Mouse (Mus musculus): Measurements from ENCODE around the gene Rtraf.
"Not testable (repeated sequence)": the region's sequence is repeated elsewhere in the genome, so short reads cannot be mapped to it uniquely, and the experiment has no call there.

Gene Rtraf

GRCm38 (mm10) chr14:19823321-19824142 lies at the start of gene Rtraf:
Gene Rtraf, minus strand, starts transcription at chr14:19823824.
- peak; percentile 99 for DNase-seq (ENCODE audit: low read depth, low spot score)

- no peak for DNase-seq (ENCODE audit: low read depth, low spot score)
These were observed 43.8 kb upstream of the Rtraf start for GRCm38 (mm10) chr14:19867286-19867935.

DNA sequence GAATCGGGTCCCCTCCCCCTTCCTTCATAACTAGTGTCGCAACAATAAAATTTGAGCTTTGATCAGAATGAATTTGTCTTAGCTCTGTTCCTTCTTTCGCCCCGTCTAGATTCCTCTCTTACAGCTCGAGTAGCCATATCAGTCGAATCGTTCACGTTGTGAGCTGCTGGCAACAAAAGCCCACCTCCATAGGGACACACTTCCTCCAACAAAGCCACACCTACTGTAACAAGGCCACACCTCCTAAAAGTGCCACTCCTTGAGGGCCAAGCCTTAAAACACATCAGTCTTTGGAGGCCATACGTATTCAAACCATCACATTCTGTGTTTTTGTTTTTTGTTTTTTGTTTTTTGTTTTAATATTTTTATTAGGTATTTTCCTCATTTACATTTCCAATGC lies 41.5 kb upstream of the Rtraf start:
- DNase-seq (ENCODE audit: low read depth, low spot score), result not testable (repeated sequence)

DNA sequence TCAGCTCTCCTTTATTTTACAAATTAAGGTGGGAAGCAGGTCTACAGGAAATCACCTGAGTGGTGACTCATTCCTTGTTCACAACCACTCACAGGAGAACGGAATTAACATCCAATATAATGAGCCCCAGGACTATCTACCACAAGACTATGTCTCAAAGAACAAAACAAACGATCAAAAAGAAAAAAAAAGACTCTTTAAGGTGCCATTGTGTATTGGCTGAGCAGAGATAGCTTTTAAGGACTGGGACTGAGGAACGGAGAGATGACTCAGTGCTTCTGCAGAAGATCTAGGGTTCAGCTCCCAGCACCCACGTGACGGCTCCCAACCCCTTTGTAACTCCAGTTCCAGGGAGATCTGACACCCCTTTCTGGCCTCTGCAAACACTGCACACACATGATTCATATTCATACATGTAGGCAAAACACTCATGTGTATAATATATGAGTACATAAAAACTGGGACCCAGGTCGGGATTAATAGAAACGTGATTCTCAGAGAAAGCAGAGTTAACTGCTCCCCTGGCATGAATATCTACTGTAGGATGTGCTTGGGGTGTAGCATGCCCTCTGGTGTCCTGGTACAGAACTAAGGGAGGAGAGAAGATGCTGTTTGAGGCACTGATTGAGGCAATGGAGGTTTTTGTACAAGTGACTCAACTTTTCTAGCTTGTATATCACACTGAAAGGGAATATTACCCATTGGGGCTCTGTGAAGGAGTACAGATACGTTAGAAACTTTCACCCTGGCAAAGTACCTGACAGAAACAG lies 37.9 kb upstream of the Rtraf start:
- DNase-seq (ENCODE audit: low read depth, low spot score), result no peak

DNA sequence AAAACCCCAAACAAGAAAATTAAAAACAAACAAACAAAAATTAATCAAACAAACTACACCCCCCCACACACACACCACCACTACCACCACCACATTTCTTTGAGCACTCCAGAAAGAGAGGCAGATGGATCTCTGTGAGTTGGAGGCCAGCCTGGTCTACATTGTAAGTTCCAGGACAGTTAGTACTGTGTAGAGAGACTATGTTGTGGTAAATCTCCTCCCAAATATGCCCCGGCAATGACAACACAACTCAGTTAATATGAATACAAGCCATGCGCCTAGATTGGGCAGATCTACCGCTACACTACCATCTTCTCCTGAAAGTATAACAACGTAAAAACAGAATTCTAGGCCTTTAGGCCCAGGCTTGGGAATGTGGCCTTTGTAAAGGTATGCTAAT lies 36.7 kb upstream of the Rtraf start:
- DNase-seq (ENCODE audit: low read depth, low spot score), result no peak

- peak; percentile 83 for DNase-seq (ENCODE audit: low read depth, low spot score)
These were observed 35.5 kb upstream of the Rtraf start for GRCm38 (mm10) chr14:19858808-19859776.

GRCm38 (mm10) chr14:19858279-19858678 lies 34.7 kb upstream of the Rtraf start:
- DNase-seq (ENCODE audit: low read depth, low spot score), result no peak

DNA sequence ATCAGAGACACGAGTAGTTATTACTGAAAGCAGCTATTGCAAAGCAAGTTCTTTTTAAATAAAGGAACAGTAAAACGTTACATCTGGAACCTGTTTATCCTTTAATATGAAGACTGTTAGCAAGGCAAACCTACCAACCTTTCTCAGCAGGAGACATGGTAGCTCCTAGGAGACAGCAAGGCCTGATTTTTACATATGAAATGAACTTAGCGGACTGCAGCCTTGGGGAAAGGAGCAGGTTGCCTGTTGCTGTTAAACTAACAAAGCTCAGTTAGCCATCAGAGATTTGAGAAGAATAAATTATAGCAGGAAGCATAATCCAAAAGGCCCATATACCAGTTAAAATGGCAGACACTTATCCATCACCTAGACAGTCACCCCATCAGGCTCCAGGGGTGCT lies 29.8 kb upstream of the Rtraf start:
- no peak for DNase-seq (ENCODE audit: low read depth, low spot score)

DNA sequence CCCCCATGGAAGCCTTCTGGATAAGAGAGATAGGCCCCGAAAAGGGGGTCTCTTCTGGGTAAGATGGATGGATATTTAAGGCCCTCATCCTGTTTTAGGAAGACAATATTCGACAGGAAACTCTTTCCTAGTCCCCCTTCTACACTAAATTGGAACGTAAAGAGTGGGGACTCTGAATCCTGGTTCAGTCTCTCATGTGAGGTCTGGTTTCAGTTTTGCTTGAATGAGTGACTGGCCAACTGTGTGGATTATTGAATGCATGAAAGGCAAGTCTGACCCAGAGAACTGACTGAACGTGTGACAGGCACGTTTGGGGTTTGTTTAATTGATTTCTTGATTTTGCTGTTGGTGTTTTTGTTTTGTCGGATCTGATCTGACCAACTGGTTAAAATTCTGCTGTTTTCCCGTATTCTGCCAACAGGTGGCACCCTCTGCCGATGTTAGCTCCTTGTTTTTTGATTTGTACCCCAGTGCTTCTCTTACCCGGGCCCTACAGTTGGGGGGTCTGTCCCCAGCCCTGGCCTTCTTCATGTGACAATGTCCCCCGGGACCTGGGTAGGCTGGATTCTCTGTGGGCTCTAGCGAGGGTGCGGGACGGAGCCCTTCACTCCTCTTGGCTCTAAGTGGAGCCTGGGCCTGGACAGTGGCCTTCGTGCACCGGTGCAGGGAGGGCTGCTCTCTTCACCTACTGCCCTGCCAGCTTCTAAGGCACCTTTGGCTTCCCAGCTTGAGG lies 16.1 kb upstream of the Rtraf start:
- peak; percentile 76 for DNase-seq (ENCODE audit: low read depth, low spot score)

DNA sequence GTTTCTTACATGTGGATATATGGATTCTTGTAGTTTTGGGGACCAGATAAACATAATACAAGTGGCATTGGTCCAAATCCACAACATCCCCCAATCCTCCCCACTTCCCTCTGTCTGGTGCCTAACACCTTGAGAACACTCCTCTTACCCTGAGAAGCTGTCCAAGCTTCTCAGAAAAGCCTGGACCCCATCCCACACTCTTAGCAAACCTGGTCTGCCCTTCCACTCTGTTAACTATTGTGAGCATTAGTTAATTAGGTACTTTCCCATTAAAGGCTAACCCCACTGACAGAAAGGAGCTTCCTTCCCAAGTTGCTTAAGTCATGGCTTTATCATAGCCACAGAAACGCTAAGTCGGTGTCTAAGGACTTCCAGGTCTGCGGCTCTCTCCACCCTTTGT lies 12.7 kb upstream of the Rtraf start:
- DNase-seq (ENCODE audit: low read depth, low spot score), result no peak

DNA sequence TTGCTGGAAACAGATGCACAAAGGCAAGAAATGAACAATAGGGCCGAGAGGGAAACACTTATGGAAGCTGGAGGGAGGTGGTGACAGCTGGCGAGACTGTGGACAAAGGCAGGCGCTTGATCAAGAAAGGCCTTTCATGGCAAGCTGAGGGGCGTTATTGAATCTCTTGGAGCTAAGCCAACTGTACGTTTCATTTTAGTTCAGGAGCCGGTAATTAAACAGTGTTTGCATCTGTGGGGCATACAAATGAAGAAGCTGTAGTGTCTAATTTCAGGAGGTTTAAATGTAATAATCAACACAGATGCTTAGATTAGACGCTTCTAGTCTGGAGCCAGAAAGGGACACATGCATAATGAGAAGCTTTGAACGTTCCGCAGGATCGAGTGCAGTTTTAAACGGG lies 1.9 kb upstream of the Rtraf start:
- peak; percentile 72 for DNase-seq (ENCODE audit: low read depth, low spot score)

GRCm38 (mm10) chr14:19821686-19822085 lies 1.9 kb downstream of the Rtraf start:
- no peak for DNase-seq (ENCODE audit: low read depth, low spot score)

- peak; percentile 78 for DNase-seq (ENCODE audit: low read depth, low spot score)
These were observed 5.7 kb downstream of the Rtraf start for GRCm38 (mm10) chr14:19817949-19818348.

DNA sequence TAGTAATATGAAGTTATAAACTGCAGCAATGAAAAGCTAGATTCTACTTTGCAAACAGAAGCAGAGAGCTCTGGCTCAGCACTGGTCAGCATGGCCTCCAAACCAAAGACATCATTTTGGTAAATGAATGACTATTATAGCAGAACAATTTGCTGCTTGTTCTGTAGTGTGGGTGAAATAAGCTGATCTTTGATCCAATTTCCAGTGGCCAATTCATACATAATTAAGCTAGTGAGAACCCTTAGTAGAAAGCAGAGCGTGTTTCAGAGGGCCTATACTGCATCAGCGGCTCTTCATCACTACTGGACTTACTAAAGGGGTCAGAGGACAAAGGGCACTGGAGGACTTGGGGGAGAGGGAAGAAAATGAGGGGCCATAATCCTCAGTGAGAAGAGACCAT lies 10.6 kb downstream of the Rtraf start:
- peak; percentile 51 for DNase-seq (ENCODE audit: low read depth, low spot score)

DNA sequence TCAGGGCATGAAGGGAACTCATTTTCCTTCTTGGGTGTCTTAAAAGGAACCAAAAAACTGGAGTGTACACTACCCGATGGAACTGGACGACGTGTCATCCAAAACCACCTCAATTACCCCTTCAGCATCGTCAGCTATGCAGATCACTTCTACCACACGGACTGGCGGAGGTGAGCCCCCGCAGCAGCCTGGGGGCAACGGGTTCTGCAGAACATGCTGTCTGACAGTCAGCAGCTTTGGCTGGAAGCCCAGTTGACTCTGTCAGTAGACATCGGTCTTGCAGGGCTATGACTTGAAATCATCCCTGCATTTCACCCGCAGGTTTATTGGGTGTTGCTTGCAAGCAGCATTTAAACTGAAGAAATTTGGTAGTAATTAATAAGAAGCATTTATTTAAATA lies 13.7 kb downstream of the Rtraf start:
- DNase-seq (ENCODE audit: low read depth, low spot score), result peak; percentile 15

- DNase-seq (ENCODE audit: low read depth, low spot score), result no peak
These were observed 15.8 kb downstream of the Rtraf start for GRCm38 (mm10) chr14:19807858-19808257.

DNA sequence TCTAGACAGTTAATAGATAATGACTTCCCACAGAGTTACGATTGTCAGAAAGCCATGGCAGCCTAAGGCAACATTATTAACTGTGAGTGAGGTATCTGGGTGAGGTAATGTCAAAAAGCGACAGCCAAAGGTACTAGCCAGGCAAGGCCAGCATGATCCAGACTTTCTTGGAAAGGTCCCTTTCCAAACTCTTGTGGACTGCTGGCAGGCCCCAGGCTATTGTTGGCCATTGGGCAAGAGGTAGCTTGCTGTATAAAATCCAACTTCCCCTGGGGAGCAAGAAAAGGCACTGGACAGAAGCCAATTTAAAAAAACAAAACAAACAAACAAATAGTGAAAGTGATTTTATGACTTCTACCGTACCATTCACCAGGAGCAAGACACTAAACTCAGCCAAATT lies 16.3 kb downstream of the Rtraf start:
- no peak for DNase-seq (ENCODE audit: low read depth, low spot score)

DNA sequence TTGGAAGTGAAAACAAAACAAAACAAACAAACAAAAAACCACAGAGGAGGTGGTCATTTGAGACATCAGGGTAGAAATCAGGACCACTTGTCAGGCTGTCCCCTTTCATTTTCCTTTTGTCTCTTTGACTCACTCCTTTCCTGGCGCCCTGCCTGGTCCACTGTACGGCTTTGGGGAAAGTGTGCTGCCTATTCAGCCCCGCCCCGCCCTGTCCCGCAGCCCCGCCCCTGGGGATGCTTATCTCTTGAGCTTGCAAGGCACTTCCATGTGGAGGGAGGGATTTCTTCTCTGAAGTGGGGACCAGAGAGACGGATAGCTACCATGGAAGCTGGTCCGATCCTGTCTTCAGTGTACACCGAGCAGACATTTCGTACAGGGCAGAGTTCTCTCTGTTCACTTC lies 20.0 kb downstream of the Rtraf start:
- no peak for DNase-seq (ENCODE audit: low read depth, low spot score)

GRCm38 (mm10) chr14:19803222-19803621 lies 20.4 kb downstream of the Rtraf start:
- no peak for DNase-seq (ENCODE audit: low read depth, low spot score)

DNA sequence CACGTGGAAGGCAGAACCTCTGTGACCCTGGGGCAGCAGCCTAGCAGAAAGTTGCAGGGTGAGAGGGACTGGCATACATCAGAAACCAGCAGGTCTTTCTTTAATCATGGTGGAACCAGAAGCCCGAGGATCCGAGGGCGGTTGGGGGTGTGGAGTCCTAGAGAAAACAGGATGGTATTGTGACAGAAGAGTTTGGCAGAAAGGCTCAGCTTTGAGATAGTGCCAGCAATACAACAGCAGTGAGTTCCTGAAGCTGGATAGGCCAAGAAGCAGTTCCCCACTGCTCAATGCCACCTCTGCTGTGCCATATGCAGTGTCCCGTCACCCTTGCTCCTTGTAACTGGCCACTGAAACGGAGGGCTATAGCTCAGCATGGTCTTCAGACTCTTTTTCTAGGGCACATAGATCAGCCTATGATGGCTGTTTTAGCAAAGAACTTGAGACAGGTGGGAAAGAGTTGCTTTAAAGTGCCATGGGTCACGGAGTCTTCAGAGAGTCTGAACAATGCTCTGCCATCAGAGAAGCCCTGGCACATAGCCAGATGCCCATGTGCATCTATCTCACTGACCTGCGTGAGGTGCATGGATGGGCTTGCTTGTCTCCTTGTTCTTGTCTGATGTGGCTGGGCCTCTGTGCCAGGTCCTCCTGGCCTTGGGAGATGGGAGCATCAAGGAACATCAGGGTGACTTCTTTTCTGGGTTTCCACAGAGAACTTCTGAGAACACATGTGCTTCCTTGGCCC lies 22.0 kb downstream of the Rtraf start:
- peak; percentile 57 for DNase-seq (ENCODE audit: low read depth, low spot score)
